Mouse (Mus musculus) neural tube, embryonic 14.5 days (tissue): Measurements from ENCODE around the gene Psat1. TPM values are rescaled to one million over a fixed set of nuclear protein-coding genes. Genes with fewer than 3 reads are reported as not detected.

Experiments used
- ATAC-seq: fragments of 200-750 bp; cut with Nextera tagmentation; 2 replicates; pipeline ENCODE4 v1.8.0; 2017; ENCODE audit warnings: low read depth, mild to moderate bottlenecking, moderate TSS enrichment, moderate library complexity
- H3K27ac ChIP-seq: fragments of 300-500 bp; sonication (generic); 2 replicates; pipeline ENCODE4 v1.5.1; 2014; ENCODE audit warnings: low read depth, mild to moderate bottlenecking, control low read depth, low read length, moderate library complexity, mixed read lengths
- H3K27me3 ChIP-seq: fragments of 300-500 bp; sonication (generic); 2 replicates; pipeline ENCODE4 v1.6.1; 2014; ENCODE audit warnings: low read length; ENCODE audit not compliant: control insufficient read depth, insufficient read depth
- H3K36me3 ChIP-seq: fragments of 300-500 bp; sonication (generic); 2 replicates; pipeline ENCODE4 v1.6.1; 2014; ENCODE audit warnings: low read length, mixed read lengths; ENCODE audit not compliant: control insufficient read depth, insufficient read depth
- H3K4me1 ChIP-seq: fragments of 300-500 bp; sonication (generic); 2 replicates; pipeline ENCODE4 v1.6.1; 2014; ENCODE audit warnings: low read length; ENCODE audit not compliant: control insufficient read depth, insufficient read depth
- H3K4me2 ChIP-seq: fragments of 300-500 bp; sonication (generic); 2 replicates; pipeline ENCODE4 v1.6.1; 2014; ENCODE audit warnings: mild to moderate bottlenecking, low read depth, low read length, control low read depth
- H3K4me3 ChIP-seq: fragments of 300-500 bp; sonication (generic); 2 replicates; pipeline ENCODE4 v1.5.1; 2014; ENCODE audit warnings: low read depth, low read length, control low read depth, mixed read lengths
- H3K9ac ChIP-seq: fragments of 300-500 bp; sonication (generic); replicated peaks from 2 replicates; pipeline ENCODE4 v1.6.1; 2014; ENCODE audit warnings: low read depth, mild to moderate bottlenecking, control low read depth, low read length, mixed read lengths
- H3K9me3 ChIP-seq: fragments of 300-500 bp; sonication (generic); 2 replicates; pipeline ENCODE4 v1.6.1; 2016; ENCODE audit warnings: low read length; ENCODE audit not compliant: control insufficient read depth
- WGBS: fragments of 180-500 bp; shearing (Covaris S2); extraction: QIAGEN DNeasy Blood & Tissue Kit; methylation state at CpG from one replicate; pipeline ENCODE4 v1.1.7; 2014; 5-methylcytosine and 5-hydroxymethylcytosine counted together
- polyA plus RNA-seq: library from polyadenylated mRNA; unstranded; fragments of >200 nt; fragmentation: Nextera tagmentation; extraction: Ambion mirVana; gene quantifications from 2 replicates; pipeline ENCODE4 v1.2.1, GENCODE M21; 2014

The Psat1 gene
- polyA plus RNA-seq, 1 experiment from 2014 or later: 65.9 TPM

- H3K9me3 ChIP-seq: no peaks in the 10 kb centered on the region
- no peak overlapping the region for H3K9ac ChIP-seq
- H3K4me3 ChIP-seq: no peak overlapping the region
- H3K4me2 ChIP-seq: no peak overlapping the region
- no peak overlapping the region for H3K27ac ChIP-seq
- no peaks in the 10 kb centered on the region for H3K36me3 ChIP-seq
- ATAC-seq: no peak
- H3K4me1 ChIP-seq: no peaks in the 10 kb centered on the region
- H3K27me3 ChIP-seq: no peaks in the 10 kb centered on the region
- WGBS: 96% methylated on average over 4 of the region's 4 CpGs
Observed at GRCm38 (mm10) chr19:15892146-15892545, 55.0 kb downstream of the Psat1 start.

- Histone ChIP-seq H3K4me2 (no peak overlapping the region), H3K9ac (no peak overlapping the region), H3K4me1 (no peaks in the 10 kb centered on the region), H3K36me3 (no peaks in the 10 kb centered on the region), H3K9me3 (no peaks in the 10 kb centered on the region; the same call in 1 of the 2 replicates), H3K27ac (no peak overlapping the region), H3K4me3 (no peak overlapping the region), H3K27me3 (no peaks in the 10 kb centered on the region)
- 95% methylated on average over 4 of the region's 4 CpGs for WGBS
- ATAC-seq: no peak
Observed at GRCm38 (mm10) chr19:15888466-15888865, 58.7 kb downstream of the Psat1 start.

- H3K4me1 ChIP-seq: 0 out of 2 replicates have a peak, but pooled peaks cover 2% of the 10 kb centered on the region
- WGBS: 78% methylated on average over 11 of the region's 11 CpGs
- no peak for ATAC-seq
- H3K9ac ChIP-seq: no peak overlapping the region
- no peak overlapping the region for H3K4me2 ChIP-seq
- H3K36me3 ChIP-seq: no peaks in the 10 kb centered on the region
- H3K4me3 ChIP-seq: no peak overlapping the region
- H3K9me3 ChIP-seq: no peaks in the 10 kb centered on the region; the same call in 1 of the 2 replicates
- H3K27me3 ChIP-seq: no peaks in the 10 kb centered on the region
- no peak overlapping the region for H3K27ac ChIP-seq
Observed at GRCm38 (mm10) chr19:15882705-15883426, 64.3 kb downstream of the Psat1 start.

- no peak overlapping the region for H3K4me3 ChIP-seq
- 0 out of 2 replicates have a peak, but pooled peaks cover 2% of the 10 kb centered on the region for H3K4me1 ChIP-seq
- ATAC-seq: peak; percentile 76; the same call in 1 of the 2 replicates
- no peaks in the 10 kb centered on the region for H3K36me3 ChIP-seq
- no peak overlapping the region for H3K4me2 ChIP-seq
- WGBS: 56% methylated on average over 8 of the region's 8 CpGs
- peak overlapping the region; percentile 35; the same call in 1 of the 2 replicates for H3K27ac ChIP-seq
- no peak overlapping the region for H3K9ac ChIP-seq
- H3K27me3 ChIP-seq: no peaks in the 10 kb centered on the region
- H3K9me3 ChIP-seq: no peaks in the 10 kb centered on the region; the same call in 1 of the 2 replicates
Observed at GRCm38 (mm10) chr19:15880731-15881130, 66.4 kb downstream of the Psat1 start.

GRCm38 (mm10) chr19:15879271-15879670, 67.9 kb downstream of the Psat1 start:
- Histone ChIP-seq H3K27ac (no peak overlapping the region), H3K27me3 (no peaks in the 10 kb centered on the region), H3K4me1 (0 out of 2 replicates have a peak, but pooled peaks cover 2% of the 10 kb centered on the region), H3K4me2 (no peak overlapping the region), H3K36me3 (no peaks in the 10 kb centered on the region), H3K4me3 (no peak overlapping the region), H3K9ac (no peak overlapping the region), H3K9me3 (no peaks in the 10 kb centered on the region)
- whole genome bisulfite sequencing: 96% methylated on average over 5 of the region's 5 CpGs
- ATAC-seq: no peak

- Histone ChIP-seq H3K9me3 (no peaks in the 10 kb centered on the region), H3K4me1 (no peaks in the 10 kb centered on the region; the same call in 1 of the 2 replicates), H3K4me2 (no peak overlapping the region), H3K27me3 (no peaks in the 10 kb centered on the region), H3K4me3 (no peak overlapping the region), H3K36me3 (no peaks in the 10 kb centered on the region), H3K27ac (no peak overlapping the region), H3K9ac (no peak overlapping the region)
- 11% methylated on average over 7 of the region's 7 CpGs for WGBS
- peak; percentile 68 for ATAC-seq
Observed at GRCm38 (mm10) chr19:15868865-15869698, 78.1 kb downstream of the Psat1 start.

- no peak for ATAC-seq
- 40% methylated on average over 4 of the region's 4 CpGs for WGBS
Observed at GRCm38 (mm10) chr19:15866851-15867250, 80.3 kb downstream of the Psat1 start.

GRCm38 (mm10) chr19:15866126-15866525, 81.0 kb downstream of the Psat1 start:
- Histone ChIP-seq H3K36me3 (no peaks in the 10 kb centered on the region), H3K4me3 (no peak overlapping the region), H3K27me3 (no peaks in the 10 kb centered on the region), H3K9ac (no peak overlapping the region), H3K27ac (no peak overlapping the region), H3K4me1 (no peaks in the 10 kb centered on the region; the same call in 1 of the 2 replicates), H3K4me2 (no peak overlapping the region), H3K9me3 (no peaks in the 10 kb centered on the region)
- 40% methylated on average over 1 of the region's 1 CpGs for WGBS
- ATAC-seq: no peak

More at GRCm38 (mm10) chr19:15866851-15867250, 80.3 kb downstream of the Psat1 start:
- Histone ChIP-seq H3K27ac (no peak overlapping the region), H3K9me3 (no peaks in the 10 kb centered on the region), H3K27me3 (no peaks in the 10 kb centered on the region), H3K4me1 (no peaks in the 10 kb centered on the region; the same call in 1 of the 2 replicates), H3K9ac (no peak overlapping the region), H3K36me3 (no peaks in the 10 kb centered on the region), H3K4me2 (no peak overlapping the region), H3K4me3 (no peak overlapping the region)

GRCm38 (mm10) chr19:15865431-15865830, 81.7 kb downstream of the Psat1 start:
- Histone ChIP-seq H3K9ac (no peak overlapping the region), H3K4me3 (no peak overlapping the region), H3K27me3 (no peaks in the 10 kb centered on the region), H3K4me2 (no peak overlapping the region), H3K9me3 (no peaks in the 10 kb centered on the region), H3K27ac (no peak overlapping the region), H3K36me3 (no peaks in the 10 kb centered on the region), H3K4me1 (no peaks in the 10 kb centered on the region; the same call in 1 of the 2 replicates)
- ATAC-seq: no peak
